Mouse (Mus musculus) retina, embryonic 14.5 days (tissue): ENCODE results near the gene Cmss1.

Source experiments
- DNase-seq: peaks from one replicate; pipeline ENCODE4 v3.0.0-alpha.2; 2015; ENCODE audit warnings: low spot score

Gene Cmss1

GRCm38 (mm10) chr16:57471071-57471470 is 135.6 kb downstream of the Cmss1 start:
- DNase-seq = no peak

- DNase-seq = no peak
Observed at GRCm38 (mm10) chr16:57470286-57470830, 136.3 kb downstream of the Cmss1 start.

- no peak for DNase-seq
Observed at GRCm38 (mm10) chr16:57469869-57470268, 136.8 kb downstream of the Cmss1 start.

- DNase-seq = no peak
Observed at GRCm38 (mm10) chr16:57469301-57469700, 137.4 kb downstream of the Cmss1 start.

- DNase-seq = no peak
Observed at GRCm38 (mm10) chr16:57465386-57465913, 141.2 kb downstream of the Cmss1 start.

GRCm38 (mm10) chr16:57456003-57456402 is 150.7 kb downstream of the Cmss1 start:
- DNase-seq = no peak

GRCm38 (mm10) chr16:57455573-57455972 is 151.1 kb downstream of the Cmss1 start:
- no peak for DNase-seq

- no peak for DNase-seq
Observed at GRCm38 (mm10) chr16:57454106-57454763, 152.4 kb downstream of the Cmss1 start.

GRCm38 (mm10) chr16:57453009-57453408 is 153.7 kb downstream of the Cmss1 start:
- peak; percentile 39 for DNase-seq

GRCm38 (mm10) chr16:57445096-57446094 is 161.3 kb downstream of the Cmss1 start:
- no peak for DNase-seq

- no peak for DNase-seq
Observed at GRCm38 (mm10) chr16:57440706-57441437, 165.8 kb downstream of the Cmss1 start.

GRCm38 (mm10) chr16:57439206-57439605 is 167.5 kb downstream of the Cmss1 start:
- DNase-seq = no peak

- no peak for DNase-seq
Observed at GRCm38 (mm10) chr16:57438288-57438685, 168.4 kb downstream of the Cmss1 start.

GRCm38 (mm10) chr16:57437523-57438287 is 169.0 kb downstream of the Cmss1 start:
- DNase-seq = no peak

- DNase-seq = no peak
Observed at GRCm38 (mm10) chr16:57434640-57435039, 172.0 kb downstream of the Cmss1 start.

- DNase-seq = no peak
Observed at GRCm38 (mm10) chr16:57433671-57434070, 173.0 kb downstream of the Cmss1 start.

GRCm38 (mm10) chr16:57433173-57433572 is 173.5 kb downstream of the Cmss1 start:
- DNase-seq = no peak

- no peak for DNase-seq
Observed at GRCm38 (mm10) chr16:57431294-57431693, 175.4 kb downstream of the Cmss1 start.

GRCm38 (mm10) chr16:57428977-57429376 is 177.7 kb downstream of the Cmss1 start:
- DNase-seq = no peak

GRCm38 (mm10) chr16:57427516-57428285 is 179.0 kb downstream of the Cmss1 start:
- no peak for DNase-seq
